Mouse (Mus musculus) stomach, embryonic 14.5 days (tissue): ENCODE data around the gene Col28a1. TPM values are rescaled to one million over a fixed set of nuclear protein-coding genes. Genes with fewer than 3 reads are reported as not detected.

ENCODE experiments used
- ATAC-seq: fragments of 200-750 bp; cut with Nextera tagmentation; 2 replicates; pipeline ENCODE4 v1.8.0; 2017; ENCODE audit warnings: low read depth, moderate TSS enrichment; ENCODE audit not compliant: insufficient number of reproducible peaks, insufficient read depth, low FRiP score
- H3K27ac ChIP-seq: fragments of 300-500 bp; sonication (generic); 2 replicates; pipeline ENCODE4 v1.5.1; 2014; ENCODE audit warnings: mild to moderate bottlenecking, low read length, moderate library complexity, mixed read lengths
- H3K27me3 ChIP-seq: fragments of 300-500 bp; sonication (generic); 2 replicates; pipeline ENCODE4 v1.6.1; 2014; ENCODE audit warnings: low read length, control low read depth, mixed read lengths; ENCODE audit not compliant: control insufficient read depth, insufficient read depth
- H3K36me3 ChIP-seq: fragments of 300-500 bp; sonication (generic); 2 replicates; pipeline ENCODE4 v1.6.1; 2014; ENCODE audit warnings: mild to moderate bottlenecking, control low read depth, low read length, moderate library complexity, mixed read lengths; ENCODE audit not compliant: control insufficient read depth, insufficient read depth
- H3K4me1 ChIP-seq: fragments of 300-500 bp; sonication (generic); 2 replicates; pipeline ENCODE4 v1.6.1; 2014; ENCODE audit warnings: low read length, control low read depth, mixed read lengths; ENCODE audit not compliant: control insufficient read depth, insufficient read depth
- H3K4me2 ChIP-seq: fragments of 300-500 bp; sonication (generic); replicated peaks from 2 replicates; pipeline ENCODE4 v1.6.1; 2014; ENCODE audit warnings: low read depth, low read length, control low read depth
- H3K4me3 ChIP-seq: fragments of 300-500 bp; sonication (generic); 2 replicates; pipeline ENCODE4 v1.5.1; 2014; ENCODE audit warnings: low read depth, low read length, control low read depth
- H3K9ac ChIP-seq: fragments of 300-500 bp; sonication (generic); replicated peaks from 2 replicates; pipeline ENCODE4 v1.6.1; 2014; ENCODE audit warnings: low read depth, mild to moderate bottlenecking, control low read depth, low read length, moderate library complexity, mixed read lengths
- H3K9me3 ChIP-seq: fragments of 300-500 bp; sonication (generic); 2 replicates; pipeline ENCODE4 v1.6.1; 2016; ENCODE audit warnings: low read depth, low read length, control low read depth; ENCODE audit not compliant: control insufficient read depth
- WGBS: fragments of 180-500 bp; shearing (Covaris S2); extraction: QIAGEN DNeasy Blood & Tissue Kit; methylation state at CpG from one replicate; pipeline ENCODE4 v1.1.7; 2014; 5-methylcytosine and 5-hydroxymethylcytosine counted together
- polyA plus RNA-seq: library from polyadenylated mRNA; unstranded; fragments of >200 nt; fragmentation: Nextera tagmentation; extraction: Ambion mirVana; gene quantifications from 2 replicates; pipeline ENCODE4 v1.2.1, GENCODE M21; 2014

Col28a1 gene
- polyA plus RNA-seq, 1 experiment from 2014 or later = 1.2 TPM

DNA sequence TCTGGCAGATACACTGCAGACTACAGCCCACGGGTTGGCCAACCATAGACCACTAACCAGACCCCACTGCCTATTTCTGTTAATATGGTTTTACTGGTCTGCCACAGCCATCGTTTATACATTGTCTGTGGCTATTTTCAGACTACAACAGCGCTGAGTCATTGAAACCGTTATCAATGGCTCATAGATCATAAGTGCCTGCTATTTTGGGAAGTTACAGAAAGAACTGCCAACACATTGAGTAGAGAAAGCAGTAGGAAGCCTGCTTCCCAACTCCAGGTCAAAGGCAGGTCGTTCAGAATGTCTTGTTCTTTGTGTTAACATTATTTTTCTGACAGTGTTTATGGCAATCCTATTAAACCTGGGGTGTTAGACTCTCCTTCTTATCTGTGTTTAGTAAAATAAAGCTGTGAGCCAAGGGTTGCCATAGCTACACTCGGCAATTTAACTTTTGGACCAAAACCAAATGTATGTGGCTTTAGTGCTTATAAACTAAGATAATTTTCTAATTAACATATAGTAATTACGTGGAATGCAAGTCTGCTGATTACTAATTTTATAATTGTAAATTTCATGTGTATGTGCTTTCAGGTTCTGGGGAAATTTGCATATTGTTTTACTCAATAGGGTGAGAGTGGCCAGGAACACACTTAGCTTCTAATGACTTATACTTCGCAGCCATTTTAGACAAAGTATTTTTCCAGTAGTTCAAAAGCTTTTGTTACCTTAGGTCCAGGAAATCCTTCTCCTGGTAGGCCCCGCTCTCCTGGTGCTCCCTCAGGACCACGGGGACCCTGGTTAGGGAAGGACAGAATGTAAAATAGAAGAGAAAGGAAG is 86.3 kb downstream of the Col28a1 start:
- Histone ChIP-seq H3K9me3 (no peaks in the 10 kb centered on the region), H3K27ac (no peak overlapping the region), H3K4me3 (no peak overlapping the region), H3K9ac (no peak overlapping the region), H3K4me2 (no peak overlapping the region), H3K27me3 (no peaks in the 10 kb centered on the region), H3K4me1 (no peaks in the 10 kb centered on the region), H3K36me3 (no peaks in the 10 kb centered on the region)
- WGBS = 65% methylated on average over 10 of the region's 10 CpGs
- ATAC-seq = no peak

DNA sequence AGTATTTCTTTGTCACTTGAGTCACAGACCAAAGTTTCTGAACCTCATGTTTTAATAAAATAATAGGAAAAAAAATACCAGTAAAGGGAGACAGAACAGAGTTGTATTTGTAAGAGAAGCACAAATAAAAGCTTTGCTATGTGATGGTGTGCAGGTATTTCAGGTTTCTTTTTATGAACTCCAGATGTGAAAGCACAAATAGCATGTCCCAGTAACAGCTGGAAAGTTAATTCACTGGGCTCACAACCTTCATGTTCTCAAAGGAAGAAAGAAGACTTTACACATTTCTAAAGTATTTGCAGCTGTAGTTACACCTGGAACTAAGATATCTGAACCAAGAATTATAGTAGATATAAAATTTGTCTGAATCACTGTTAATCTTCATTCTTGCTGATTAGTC is 91.2 kb downstream of the Col28a1 start:
- no peak for ATAC-seq
- H3K36me3 ChIP-seq = no peaks in the 10 kb centered on the region
- H3K4me2 ChIP-seq = no peak overlapping the region
- no peak overlapping the region for H3K9ac ChIP-seq
- H3K4me1 ChIP-seq = no peaks in the 10 kb centered on the region
- H3K4me3 ChIP-seq = no peak overlapping the region
- H3K27me3 ChIP-seq = no peaks in the 10 kb centered on the region
- no peak overlapping the region for H3K27ac ChIP-seq
- H3K9me3 ChIP-seq = no peaks in the 10 kb centered on the region

DNA sequence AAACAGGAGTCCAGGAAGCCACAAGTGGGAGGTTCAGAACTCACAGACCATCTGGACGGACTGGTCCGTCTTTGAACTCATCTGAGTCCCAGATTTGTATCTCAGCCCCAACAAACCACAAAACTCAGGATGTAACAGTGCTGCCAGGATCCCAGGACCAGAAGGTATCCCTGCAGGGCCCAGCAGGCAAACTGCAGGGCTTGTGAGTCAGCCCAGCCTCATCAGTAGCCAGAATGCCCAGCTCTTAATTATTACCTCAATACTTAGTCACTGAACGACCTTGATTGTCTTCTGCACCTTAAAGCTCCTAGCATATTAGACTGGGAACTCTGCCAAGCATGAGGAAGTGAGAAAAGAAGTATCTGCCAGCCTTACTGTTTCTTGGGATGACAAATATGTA is 96.6 kb downstream of the Col28a1 start:
- H3K27me3 ChIP-seq = no peaks in the 10 kb centered on the region
- no peaks in the 10 kb centered on the region for H3K4me1 ChIP-seq
- H3K9me3 ChIP-seq = no peaks in the 10 kb centered on the region
- no peak overlapping the region for H3K9ac ChIP-seq
- H3K4me2 ChIP-seq = no peak overlapping the region
- 52% methylated on average over 3 of the region's 3 CpGs for WGBS
- ATAC-seq = no peak
- no peaks in the 10 kb centered on the region for H3K36me3 ChIP-seq
- H3K4me3 ChIP-seq = no peak overlapping the region
- H3K27ac ChIP-seq = no peak overlapping the region

DNA sequence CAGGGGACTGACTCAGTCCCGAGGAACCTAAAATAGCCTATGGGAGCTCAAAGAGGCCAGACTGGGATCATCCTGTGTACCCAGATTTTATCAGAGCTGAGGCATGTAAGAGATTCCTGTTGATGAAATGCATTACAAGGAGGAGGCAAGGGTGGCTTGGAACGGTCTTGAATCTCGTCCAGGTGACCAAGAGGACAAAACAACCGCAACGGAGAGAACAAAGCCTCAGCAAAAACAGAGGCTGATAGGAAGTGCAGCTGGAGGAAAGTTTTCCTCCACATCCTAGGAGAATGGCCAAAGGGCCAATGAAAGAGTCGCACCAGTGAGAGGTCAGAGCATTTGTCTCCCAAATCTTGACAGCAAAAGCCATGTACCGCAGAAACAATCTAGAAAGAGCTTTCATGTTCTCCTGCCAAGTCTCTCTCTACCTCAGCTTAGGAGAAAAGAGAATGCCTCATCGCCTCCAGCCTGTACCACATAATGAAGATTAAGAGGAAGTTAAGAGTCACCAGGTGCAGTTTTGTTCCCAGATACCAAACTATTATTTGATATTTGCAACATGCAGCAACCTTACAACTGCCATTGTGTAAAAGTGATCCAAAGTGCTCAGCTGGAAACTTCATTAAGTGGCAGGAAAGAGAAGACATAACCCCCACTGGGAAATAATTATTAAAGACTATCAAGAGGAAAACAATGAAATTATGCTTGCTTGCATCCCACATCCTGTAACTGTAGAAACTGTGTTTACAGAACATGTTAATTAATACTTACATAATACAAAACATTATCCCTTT is 98.1 kb downstream of the Col28a1 start:
- no peaks in the 10 kb centered on the region for H3K36me3 ChIP-seq
- no peaks in the 10 kb centered on the region for H3K9me3 ChIP-seq
- H3K9ac ChIP-seq = no peak overlapping the region
- peak overlapping the region; percentile 39; the same call in 1 of the 2 replicates for H3K27ac ChIP-seq
- H3K4me3 ChIP-seq = no peak overlapping the region
- no peaks in the 10 kb centered on the region for H3K4me1 ChIP-seq
- WGBS = 45% methylated on average over 8 of the region's 8 CpGs
- ATAC-seq = no peak
- no peak overlapping the region for H3K4me2 ChIP-seq
- H3K27me3 ChIP-seq = no peaks in the 10 kb centered on the region

- WGBS = 55% methylated on average over 7 of the region's 7 CpGs
- H3K36me3 ChIP-seq = no peaks in the 10 kb centered on the region
- no peak for ATAC-seq
- H3K9ac ChIP-seq = no peak overlapping the region
- H3K9me3 ChIP-seq = no peaks in the 10 kb centered on the region
- no peaks in the 10 kb centered on the region for H3K27me3 ChIP-seq
- no peak overlapping the region for H3K4me3 ChIP-seq
- H3K4me2 ChIP-seq = no peak overlapping the region
- H3K27ac ChIP-seq = peak overlapping the region; percentile 39; the same call in 1 of the 2 replicates
- H3K4me1 ChIP-seq = no peaks in the 10 kb centered on the region
Observed at GRCm38 (mm10) chr6:8093556-8093955, 98.9 kb downstream of the Col28a1 start.

DNA sequence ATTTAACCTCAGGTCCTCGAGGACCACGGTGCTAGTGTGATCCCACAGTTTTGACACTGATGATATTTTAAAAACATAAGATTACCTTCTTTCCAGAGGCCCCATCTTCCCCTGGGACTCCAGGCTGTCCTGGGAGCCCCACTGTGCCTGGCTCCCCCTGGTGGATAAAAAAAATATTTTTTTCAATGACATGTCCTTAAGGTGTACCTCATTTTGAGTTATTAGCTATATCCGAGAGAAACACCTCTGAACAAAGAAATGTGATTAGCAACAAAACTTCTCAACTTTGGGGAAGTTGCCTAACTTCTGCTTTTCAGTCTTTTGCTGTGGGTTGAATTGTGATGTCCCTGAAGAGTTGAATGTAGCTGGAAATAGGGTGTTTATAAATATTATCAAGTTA is 105.6 kb downstream of the Col28a1 start:
- Histone ChIP-seq H3K4me3 (no peak overlapping the region), H3K9ac (no peak overlapping the region), H3K4me1 (no peaks in the 10 kb centered on the region), H3K4me2 (no peak overlapping the region), H3K9me3 (no peaks in the 10 kb centered on the region), H3K27me3 (no peaks in the 10 kb centered on the region), H3K27ac (no peak overlapping the region), H3K36me3 (no peaks in the 10 kb centered on the region)
- 51% methylated on average over 3 of the region's 3 CpGs for WGBS
- ATAC-seq = no peak; the same call in 1 of the 2 replicates

GRCm38 (mm10) chr6:8084806-8085205 is 107.6 kb downstream of the Col28a1 start:
- Histone ChIP-seq H3K4me2 (no peak overlapping the region), H3K9ac (no peak overlapping the region), H3K9me3 (no peaks in the 10 kb centered on the region), H3K36me3 (no peaks in the 10 kb centered on the region), H3K27me3 (no peaks in the 10 kb centered on the region), H3K27ac (no peak overlapping the region), H3K4me1 (no peaks in the 10 kb centered on the region), H3K4me3 (no peak overlapping the region)
- no peak for ATAC-seq
- 74% methylated on average over 7 of the region's 7 CpGs for WGBS

- WGBS = 88% methylated on average over 2 of the region's 2 CpGs
Observed at GRCm38 (mm10) chr6:8083196-8083595, 109.2 kb downstream of the Col28a1 start.

More at GRCm38 (mm10) chr6:8083196-8083595, 109.2 kb downstream of the Col28a1 start:
- no peak for ATAC-seq
- Histone ChIP-seq H3K27me3 (no peaks in the 10 kb centered on the region), H3K36me3 (no peaks in the 10 kb centered on the region), H3K27ac (no peak overlapping the region), H3K4me1 (no peaks in the 10 kb centered on the region), H3K9ac (no peak overlapping the region), H3K9me3 (no peaks in the 10 kb centered on the region), H3K4me3 (no peak overlapping the region), H3K4me2 (no peak overlapping the region)
